Mouse (Mus musculus) heart, embryonic 11.5 days (tissue): ENCODE measurements around the gene Piwil4. TPM values are rescaled to one million over a fixed set of nuclear protein-coding genes. Genes with fewer than 3 reads are reported as not detected.

ENCODE experiments used
- ATAC-seq: fragments of 200-750 bp; cut with Nextera tagmentation; replicated peaks from 2 replicates; pipeline ENCODE4 v1.8.0; 2017; ENCODE audit warnings: moderate library complexity; ENCODE audit not compliant: insufficient number of reproducible peaks, low FRiP score, low TSS enrichment
- H3K27ac ChIP-seq: fragments of 300-500 bp; sonication (generic); 2 replicates; pipeline ENCODE4 v1.5.1; 2014; ENCODE audit warnings: mild to moderate bottlenecking, low read depth, low read length
- H3K27me3 ChIP-seq: fragments of 300-500 bp; sonication (generic); 2 replicates; pipeline ENCODE4 v1.6.1; 2014; ENCODE audit warnings: mild to moderate bottlenecking, low read length, mixed read lengths; ENCODE audit not compliant: control insufficient read depth, insufficient read depth
- H3K36me3 ChIP-seq: fragments of 300-500 bp; sonication (generic); 2 replicates; pipeline ENCODE4 v1.6.1; 2014; ENCODE audit warnings: mild to moderate bottlenecking, low read length, moderate library complexity, mixed read lengths; ENCODE audit not compliant: control insufficient read depth, insufficient read depth
- H3K4me1 ChIP-seq: fragments of 300-500 bp; sonication (generic); 2 replicates; pipeline ENCODE4 v1.6.1; 2014; ENCODE audit warnings: low read length; ENCODE audit not compliant: control insufficient read depth, insufficient read depth
- H3K4me2 ChIP-seq: fragments of 300-500 bp; sonication (generic); 2 replicates; pipeline ENCODE4 v1.6.1; 2014; ENCODE audit warnings: mild to moderate bottlenecking, moderate library complexity
- H3K4me3 ChIP-seq: fragments of 300-500 bp; sonication (generic); 2 replicates; pipeline ENCODE4 v1.5.1; 2014; ENCODE audit warnings: low read depth, low read length
- H3K9ac ChIP-seq: fragments of 300-500 bp; sonication (generic); 2 replicates; pipeline ENCODE4 v1.6.1; 2014; ENCODE audit warnings: mild to moderate bottlenecking, low read depth, low read length, moderate library complexity
- H3K9me3 ChIP-seq: fragments of 300-500 bp; sonication (generic); replicated peaks from 2 replicates; pipeline ENCODE4 v1.6.1; 2016; ENCODE audit warnings: low read length; ENCODE audit not compliant: control insufficient read depth
- WGBS: fragments of 180-500 bp; shearing (Covaris S2); extraction: QIAGEN DNeasy Blood & Tissue Kit; methylation state at CpG from one replicate; pipeline ENCODE4 v1.1.7; 2014; ENCODE audit not compliant: insufficient replicate concordance; 5-methylcytosine and 5-hydroxymethylcytosine counted together
- polyA plus RNA-seq: library from polyadenylated mRNA; unstranded; fragments of >200 nt; fragmentation: Nextera tagmentation; extraction: Ambion mirVana; gene quantifications from 2 replicates; pipeline ENCODE4 v1.2.1, GENCODE M21; 2014

Piwil4 gene
- polyA plus RNA-seq, 1 experiment from 2014 or later = not detected

DNA sequence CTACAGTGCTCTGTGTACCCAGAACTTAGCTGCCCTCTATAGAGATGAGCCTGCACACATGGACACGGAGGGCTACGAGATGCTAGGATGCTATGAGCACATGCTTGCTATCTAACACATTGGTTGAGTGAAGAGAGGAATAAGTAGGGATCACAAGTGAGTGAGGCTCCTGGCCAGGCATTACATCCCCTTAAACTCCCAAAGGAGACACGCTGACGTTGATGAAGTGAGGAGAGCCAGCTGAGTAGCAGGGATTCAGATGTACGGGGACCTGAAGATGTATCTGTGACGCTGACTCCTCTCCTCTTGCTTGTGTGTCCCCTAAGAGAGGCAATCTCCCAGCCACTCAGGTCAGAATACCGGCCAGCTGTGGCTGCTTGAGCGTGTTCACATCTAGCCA is 92.7 kb downstream of the Piwil4 start:
- no peak overlapping the region for H3K4me2 ChIP-seq
- no peak for ATAC-seq
- no peaks in the 10 kb centered on the region for H3K27me3 ChIP-seq
- H3K4me1 ChIP-seq = peaks cover 8% of the 10 kb centered on the region
- no peaks in the 10 kb centered on the region for H3K9me3 ChIP-seq
- no peak overlapping the region for H3K4me3 ChIP-seq
- H3K36me3 ChIP-seq = no peaks in the 10 kb centered on the region
- 76% methylated on average over 8 of the region's 8 CpGs for WGBS
- no peak overlapping the region for H3K9ac ChIP-seq
- no peak overlapping the region for H3K27ac ChIP-seq

DNA sequence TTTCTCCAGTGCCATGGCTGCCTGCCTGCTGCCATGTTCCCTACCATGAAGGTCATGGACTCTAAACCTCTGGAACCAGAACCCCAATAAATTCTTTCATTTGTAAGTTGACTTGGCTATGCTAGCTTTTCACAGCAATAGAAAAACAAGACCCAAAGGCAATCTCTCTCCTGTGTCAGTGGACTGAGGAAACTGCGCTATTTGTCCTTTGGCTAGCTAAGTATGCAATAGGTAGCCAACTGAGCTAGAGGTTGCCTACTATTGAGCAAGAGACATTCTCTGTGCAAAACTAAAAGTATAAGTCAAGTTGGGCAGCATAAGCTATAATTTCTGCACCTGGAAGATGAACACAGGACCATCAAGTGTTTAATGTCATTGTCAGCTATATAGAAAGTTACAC is 93.9 kb downstream of the Piwil4 start:
- H3K4me2 ChIP-seq = no peak overlapping the region
- no peak overlapping the region for H3K27ac ChIP-seq
- ATAC-seq = no peak
- H3K4me1 ChIP-seq = peaks cover 19% of the 10 kb centered on the region
- H3K9ac ChIP-seq = no peak overlapping the region
- H3K36me3 ChIP-seq = no peaks in the 10 kb centered on the region
- 96% methylated on average over 1 of the region's 1 CpGs for WGBS
- H3K27me3 ChIP-seq = no peaks in the 10 kb centered on the region
- H3K9me3 ChIP-seq = no peaks in the 10 kb centered on the region
- H3K4me3 ChIP-seq = no peak overlapping the region

Other genes starting within 250 kb of the Piwil4 start
- 0.13 TPM in 1 of 2 replicates, not detected in the other for gene Kdm4d, start 240.3 kb downstream of the Piwil4 start, polyA plus RNA-seq
- gene Cwc15, start 240.1 kb downstream of the Piwil4 start, polyA plus RNA-seq = 147 and 149 TPM in 2 replicates
- gene Amotl1, start 95.7 kb downstream of the Piwil4 start, polyA plus RNA-seq = 21.3 and 23.8 TPM in 2 replicates
- 1.4 TPM in 2 replicates for gene Fut4, start 11.7 kb upstream of the Piwil4 start, polyA plus RNA-seq
- not detected in 2 replicates for gene 1700012B09Rik, start 30.3 kb upstream of the Piwil4 start, polyA plus RNA-seq
- 18.2 and 22.1 TPM in 2 replicates for gene Mre11a, start 43.9 kb upstream of the Piwil4 start, polyA plus RNA-seq
- gene Ankrd49, start 44.1 kb upstream of the Piwil4 start, polyA plus RNA-seq = 28.9 and 34.0 TPM in 2 replicates
- 0.11 TPM in 1 of 2 replicates, not detected in the other for gene Gpr83, start 119.5 kb upstream of the Piwil4 start, polyA plus RNA-seq
- gene Izumo1r, start 163.2 kb upstream of the Piwil4 start, polyA plus RNA-seq = not detected in 2 replicates